Mouse (Mus musculus) cortical plate, adult 2 months (tissue): ENCODE data around the gene Plekhg3. TPM values are rescaled to one million over a fixed set of nuclear protein-coding genes. Genes with fewer than 3 reads are reported as not detected.

Experiments used
- H3K27ac ChIP-seq: fragments of 200-500 bp; 2 replicates; pipeline ENCODE4 v1.5.1; 2012; ENCODE audit warnings: low read length, control low read depth, inconsistent platforms; ENCODE audit not compliant: insufficient read depth
- H3K4me1 ChIP-seq: fragments of 200-500 bp; 2 replicates; pipeline ENCODE4 v1.6.1; 2011; ENCODE audit warnings: low read length; ENCODE audit not compliant: control insufficient read depth, insufficient read depth
- H3K4me3 ChIP-seq: fragments of 200-500 bp; 2 replicates; pipeline ENCODE4 v1.5.1; 2011; ENCODE audit warnings: mild to moderate bottlenecking, low read length, control low read depth; ENCODE audit not compliant: insufficient read depth
- CTCF ChIP-seq: fragments of 200-500 bp; IDR thresholded peaks from 2 replicates; pipeline ENCODE4 v1.5.1; 2011; ENCODE audit warnings: mild to moderate bottlenecking, control low read depth, low read length; ENCODE audit not compliant: insufficient read depth; ENCODE audit errors: extremely low read depth
- POLR2A ChIP-seq: fragments of 200-500 bp; IDR thresholded peaks from 2 replicates; pipeline ENCODE4 v1.6.1; 2011; ENCODE audit warnings: mild to moderate bottlenecking, low read length, control low read depth; ENCODE audit not compliant: insufficient read depth; ENCODE audit errors: extremely low read depth
- polyA plus RNA-seq: library from polyadenylated mRNA; depleted of rRNA; stranded (reverse); fragments of >200 nt; gene quantifications from 2 replicates; pipeline ENCODE4 v1.2.3, GENCODE M21; 2012

The Plekhg3 gene
- polyA plus RNA-seq, 1 experiment: 19.0 TPM

GRCm38 (mm10) chr12:76558206-76558605 is 27.5 kb downstream of the Plekhg3 start:
- Histone ChIP-seq H3K4me3 (no peak overlapping the region), H3K4me1 (no peaks in the 10 kb centered on the region), H3K27ac (no peak overlapping the region)
- TF ChIP-seq POLR2A (no peak), CTCF (no peak)

GRCm38 (mm10) chr12:76562196-76562595 is 31.5 kb downstream of the Plekhg3 start:
- H3K27ac ChIP-seq: no peak overlapping the region
- no peaks in the 10 kb centered on the region; the same call in 1 of the 2 replicates for H3K4me1 ChIP-seq
- no peak overlapping the region for H3K4me3 ChIP-seq
- TF ChIP-seq CTCF (no peak), POLR2A (no peak)

- Histone ChIP-seq H3K4me3 (no peak overlapping the region), H3K27ac (no peak overlapping the region), H3K4me1 (no peaks in the 10 kb centered on the region; the same call in 1 of the 2 replicates)
- TF ChIP-seq CTCF: no peak
- TF ChIP-seq POLR2A: no peak
These were observed 35.6 kb downstream of the Plekhg3 start for GRCm38 (mm10) chr12:76566284-76566683.

- no peak for TF ChIP-seq POLR2A
- TF ChIP-seq CTCF: no peak
- H3K4me1 ChIP-seq: no peaks in the 10 kb centered on the region; the same call in 1 of the 2 replicates
- H3K4me3 ChIP-seq: no peak overlapping the region
- no peak overlapping the region for H3K27ac ChIP-seq
These were observed 39.7 kb downstream of the Plekhg3 start for GRCm38 (mm10) chr12:76570221-76570940.

GRCm38 (mm10) chr12:76571266-76571665 is 40.6 kb downstream of the Plekhg3 start:
- H3K4me3 ChIP-seq: no peak overlapping the region
- H3K27ac ChIP-seq: no peak overlapping the region
- H3K4me1 ChIP-seq: no peaks in the 10 kb centered on the region; the same call in 1 of the 2 replicates
- TF ChIP-seq CTCF (no peak), POLR2A (no peak)

- no peak for TF ChIP-seq POLR2A
- no peak for TF ChIP-seq CTCF
- H3K27ac ChIP-seq: no peak overlapping the region
- no peaks in the 10 kb centered on the region for H3K4me1 ChIP-seq
- no peak overlapping the region for H3K4me3 ChIP-seq
These were observed 41.9 kb downstream of the Plekhg3 start for GRCm38 (mm10) chr12:76572261-76573251.

- H3K4me3 ChIP-seq: no peak overlapping the region
- no peaks in the 10 kb centered on the region for H3K4me1 ChIP-seq
- no peak overlapping the region for H3K27ac ChIP-seq
- TF ChIP-seq POLR2A (no peak), CTCF (no peak)
These were observed 42.7 kb downstream of the Plekhg3 start for GRCm38 (mm10) chr12:76573381-76573780.

GRCm38 (mm10) chr12:76574815-76575214 is 44.1 kb downstream of the Plekhg3 start:
- no peak overlapping the region for H3K27ac ChIP-seq
- TF ChIP-seq CTCF: no peak
- no peak for TF ChIP-seq POLR2A
- H3K4me1 ChIP-seq: no peaks in the 10 kb centered on the region

GRCm38 (mm10) chr12:76576061-76576460 is 45.4 kb downstream of the Plekhg3 start:
- no peak overlapping the region for H3K4me3 ChIP-seq
- no peak overlapping the region for H3K27ac ChIP-seq
- TF ChIP-seq POLR2A (no peak), CTCF (no peak)
- H3K4me1 ChIP-seq: no peaks in the 10 kb centered on the region

More at GRCm38 (mm10) chr12:76574815-76575214, 44.1 kb downstream of the Plekhg3 start:
- H3K4me3 ChIP-seq: no peak overlapping the region
